ENCODE assay signal across 15 mouse cellular contexts in the genomic region with DNA sequence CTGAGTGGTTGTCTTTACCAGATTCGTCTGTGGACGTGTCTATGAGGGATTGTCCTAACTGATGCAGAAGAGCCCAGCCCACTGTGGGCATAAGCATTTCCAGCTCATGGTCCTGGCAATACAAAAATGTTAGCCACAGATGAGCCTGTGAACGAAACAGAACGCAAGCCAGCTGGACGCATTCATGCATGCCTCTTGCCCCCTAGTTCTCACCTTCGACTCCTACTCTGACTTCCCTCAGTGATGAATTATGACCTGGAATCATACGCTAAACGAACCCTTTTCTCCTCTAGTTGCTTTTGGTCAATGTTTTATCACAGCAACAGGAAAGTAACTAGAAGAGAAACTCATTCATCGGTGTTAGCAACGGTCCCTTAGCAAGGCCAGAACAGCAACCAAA.
A peak's percentile ranks its signal among the peaks of the same experiment; 100 is the strongest.
DNase-seq lines count a peak whose midpoint lies in the region.
"Had no signal": no experiment of that assay in that cellular context is flagged by ENCODE, and none has a peak within 500 bp of the region (broad histone marks: within the 10 kb centered on the region; RNA-seq: fewer than 3 reads in every experiment).

No protein-coding gene starts in this region.

- DNase-seq in cerebellum, adult 11-12 months, result peak; percentile 1
- no peak for DNase-seq in cerebellum, adult 9-11 months
- DNase-seq in heart, adult 11 months, result peak; percentile 52
- no peak for DNase-seq in heart, adult 9 months (ENCODE audit: low spot score in 2 of 2)
- DNase-seq in kidney, adult 8-10 months, result peak; percentile 27 to 44
- DNase-seq in kidney, adult 18-20 months, result no peak
- DNase-seq in kidney, postnatal 36 days, result peak; percentile 38 to 56
- DNase-seq in kidney, postnatal 10 days, result no peak
- DNase-seq: adrenal gland, adult 8-10 months; adrenal gland, postnatal 25 days; cerebellum, adult 18-20 months; cerebellum, adult 9-10 months; cerebellum, postnatal 25 days; gastrocnemius, postnatal 25 days; heart, adult 2 months had no signal

Comparison
In these comparisons a context has a peak if more than half of its experiments do, and no peak if none do; other contexts are left out.
1. DNase-seq: peak in cerebellum, adult 11-12 months (single experiment), heart, adult 11 months (single experiment), kidney, adult 8-10 months (2 of 2) and kidney, postnatal 36 days (2 of 2); none in cerebellum, adult 9-11 months (single experiment), heart, adult 9 months (0 of 2), kidney, adult 18-20 months (single experiment) and kidney, postnatal 10 days (single experiment).